Mouse (Mus musculus): ENCODE data around the gene Tmc6.
"Not testable (repeated sequence)": the region's sequence is repeated elsewhere in the genome, so short reads cannot be mapped to it uniquely, and the experiment has no call there.

Tmc6 gene

GRCm38 (mm10) chr11:117781993-117782704 is at the start of gene Tmc6, which contains the start of gene Tmc8:
TSS of gene Tmc6 (minus strand) at chr11:117782198.
TSS of gene Tmc8 (plus strand) at chr11:117782076.
- DNase-seq (ENCODE audit: low spot score in 2 of 2), result no peak

- DNase-seq (ENCODE audit: low spot score in 2 of 2), result no peak
Observed at GRCm38 (mm10) chr11:117830401-117830800, 48.4 kb upstream of the Tmc6 start.

- no peak for DNase-seq (ENCODE audit: low spot score in 2 of 2)
Observed at GRCm38 (mm10) chr11:117829671-117830215, 47.7 kb upstream of the Tmc6 start.

- DNase-seq (ENCODE audit: low spot score in 2 of 2), result peak in 1 of 2 experiments; percentile 47
Observed at GRCm38 (mm10) chr11:117828888-117829604, 47.0 kb upstream of the Tmc6 start.

GRCm38 (mm10) chr11:117828149-117828887 is 46.3 kb upstream of the Tmc6 start:
- no peak for DNase-seq (ENCODE audit: low spot score in 2 of 2)

- no peak for DNase-seq (ENCODE audit: low spot score in 2 of 2)
Observed at GRCm38 (mm10) chr11:117827386-117827785, 45.4 kb upstream of the Tmc6 start.

- DNase-seq (ENCODE audit: low spot score in 2 of 2), result no peak
Observed at GRCm38 (mm10) chr11:117826916-117827315, 44.9 kb upstream of the Tmc6 start.

GRCm38 (mm10) chr11:117826164-117826563 is 44.2 kb upstream of the Tmc6 start:
- DNase-seq (ENCODE audit: low spot score in 2 of 2), result no peak

GRCm38 (mm10) chr11:117825333-117826101 is 43.5 kb upstream of the Tmc6 start, which contains the start of the genes Afmid and Tk1:
TSS of gene Afmid (plus strand) at chr11:117825924.
TSS of gene Tk1 (minus strand) at chr11:117826092.
- DNase-seq (ENCODE audit: low spot score in 2 of 2), result peak; percentile 74 to 79

GRCm38 (mm10) chr11:117824060-117824969 is 42.3 kb upstream of the Tmc6 start:
- DNase-seq (ENCODE audit: low spot score in 2 of 2), result peak; percentile 73 to 83

- DNase-seq (ENCODE audit: low spot score in 2 of 2), result no peak
Observed at GRCm38 (mm10) chr11:117823411-117823810, 41.4 kb upstream of the Tmc6 start.

GRCm38 (mm10) chr11:117822728-117823241 is 40.8 kb upstream of the Tmc6 start:
- DNase-seq (ENCODE audit: low spot score in 2 of 2), result peak in 1 of 2 experiments; percentile 41

GRCm38 (mm10) chr11:117821868-117822267 is 39.9 kb upstream of the Tmc6 start:
- no peak for DNase-seq (ENCODE audit: low spot score in 2 of 2)

GRCm38 (mm10) chr11:117820173-117820572 is 38.2 kb upstream of the Tmc6 start:
- no peak for DNase-seq (ENCODE audit: low spot score in 2 of 2)

GRCm38 (mm10) chr11:117819095-117819494 is 37.1 kb upstream of the Tmc6 start:
- no peak for DNase-seq (ENCODE audit: low spot score in 2 of 2)

GRCm38 (mm10) chr11:117816389-117816996 is 34.5 kb upstream of the Tmc6 start:
- no peak for DNase-seq (ENCODE audit: low spot score in 2 of 2)

- not testable (repeated sequence) for DNase-seq (ENCODE audit: low spot score in 2 of 2)
Observed at GRCm38 (mm10) chr11:117815850-117816249, 33.9 kb upstream of the Tmc6 start.

- no peak for DNase-seq (ENCODE audit: low spot score in 2 of 2)
Observed at GRCm38 (mm10) chr11:117814704-117815366, 32.8 kb upstream of the Tmc6 start.

- DNase-seq (ENCODE audit: low spot score in 2 of 2), result no peak
Observed at GRCm38 (mm10) chr11:117813867-117814266, 31.9 kb upstream of the Tmc6 start.

All from urinary bladder, postnatal 4 days (tissue).